Mouse (Mus musculus) C2C12 (cell line): ENCODE measurements around the gene Phlda1. TPM values are rescaled to one million over a fixed set of nuclear protein-coding genes. Genes with fewer than 3 reads are reported as not detected.
A peak's percentile ranks its signal among the peaks of the same experiment; 100 is the strongest.

Experiments
- H3K27me3 ChIP-seq: one replicate; pipeline ENCODE4 v1.6.1; 2011; ENCODE audit not compliant: control insufficient read depth, insufficient read depth, insufficient read length
- H3K36me3 ChIP-seq: one replicate; pipeline ENCODE4 v1.6.1; 2011; ENCODE audit not compliant: control insufficient read depth, insufficient read depth
- H3K4me3 ChIP-seq: one replicate; pipeline ENCODE4 v1.5.1; 2011; ENCODE audit warnings: mild to moderate bottlenecking, control low read depth; ENCODE audit not compliant: poor library complexity, insufficient read depth, severe bottlenecking
- H3K79me2 ChIP-seq: one replicate; pipeline ENCODE4 v1.6.1; 2011; ENCODE audit not compliant: control insufficient read depth, insufficient read depth
- H3K79me3 ChIP-seq: one replicate; pipeline ENCODE4 v1.6.1; 2011; ENCODE audit warnings: low read depth, control low read depth
- H3ac ChIP-seq: one replicate; pipeline ENCODE3; 2011; ENCODE audit warnings: low read depth; ENCODE audit not compliant: control insufficient read depth, insufficient read length
- CEBPB ChIP-seq: IDR thresholded peaks from one replicate; pipeline ENCODE4 v1.6.1; 2011; ENCODE audit warnings: low read depth, mild to moderate bottlenecking, control low read depth, moderate library complexity
- CTCF ChIP-seq: IDR thresholded peaks from one replicate; pipeline ENCODE4 v1.5.1; 2011; ENCODE audit not compliant: control insufficient read depth, insufficient read depth, insufficient read length
- FOSL1 ChIP-seq: IDR thresholded peaks from one replicate; pipeline ENCODE4 v1.8.0; 2011; ENCODE audit warnings: mild to moderate bottlenecking, low read length; ENCODE audit not compliant: poor library complexity, insufficient read depth, severe bottlenecking
- MAX ChIP-seq: IDR thresholded peaks from one replicate; pipeline ENCODE4 v1.6.1; 2011; ENCODE audit warnings: mild to moderate bottlenecking, control low read depth
- MYOD1 ChIP-seq: IDR thresholded peaks from one replicate; pipeline ENCODE4 v1.6.1; 2011; ENCODE audit warnings: low read depth; ENCODE audit not compliant: control insufficient read depth, insufficient read length
- MYOG ChIP-seq: IDR thresholded peaks from one replicate; pipeline ENCODE4 v1.6.1; 2011; ENCODE audit not compliant: control insufficient read depth, insufficient read length; ENCODE audit errors: extremely low read depth
- USF1 ChIP-seq: IDR thresholded peaks from one replicate; pipeline ENCODE4 v1.6.1; 2011; ENCODE audit warnings: low read depth, mild to moderate bottlenecking, control low read depth, moderate library complexity
- polyA plus RNA-seq: library from polyadenylated mRNA; unstranded; fragments of >200 nt; fragmentation: generic; extraction: Trizol; gene quantifications from one replicate; pipeline ENCODE4 v1.2.1, GENCODE M21; 2012; ENCODE audit warnings: missing spikeins

Gene Phlda1
- polyA plus RNA-seq, 1 experiment: 111 TPM

- no peak for TF ChIP-seq CTCF
- TF ChIP-seq MYOG: no peak
- no peak for TF ChIP-seq FOSL1
- TF ChIP-seq MAX: no peak
- no peak for TF ChIP-seq MYOD1
- no peak for TF ChIP-seq CEBPB
- no peak for TF ChIP-seq USF1
- no peak overlapping the region for H3K4me3 ChIP-seq
Observed at GRCm38 (mm10) chr10:111512036-111512568, 6.0 kb downstream of the Phlda1 start.

DNA sequence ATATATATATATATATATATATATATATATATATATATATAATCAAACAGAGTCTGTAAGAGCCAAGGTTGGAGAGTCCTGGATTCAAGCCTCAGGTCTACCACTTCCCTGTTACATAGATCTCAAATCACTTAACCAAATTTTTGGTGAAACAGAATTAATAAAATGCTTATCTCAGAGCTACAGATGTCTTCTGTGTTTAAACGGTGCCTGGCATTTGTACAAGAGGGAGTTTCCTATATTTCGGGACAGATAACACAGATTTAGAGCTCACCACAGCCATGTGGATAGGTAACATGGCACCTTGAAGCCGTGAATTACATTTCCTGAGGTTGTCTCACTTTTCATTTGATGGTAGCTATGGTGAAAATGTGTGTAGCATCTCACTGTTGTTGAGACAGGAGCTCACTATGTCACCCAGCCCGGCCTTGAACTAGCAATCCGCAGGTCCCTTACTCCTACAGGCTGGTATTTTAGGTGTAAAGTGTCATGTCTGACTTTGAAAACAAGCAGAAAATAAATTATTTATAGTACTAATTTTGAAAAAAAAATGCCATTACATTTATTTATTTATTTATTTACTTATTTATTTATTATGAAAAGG, 8.3 kb downstream of the Phlda1 start:
- peaks cover 5% of the 10 kb centered on the region for H3K79me3 ChIP-seq
- H3K27me3 ChIP-seq: no peaks in the 10 kb centered on the region
- no peak overlapping the region for H3ac ChIP-seq
- H3K36me3 ChIP-seq: peaks cover 12% of the 10 kb centered on the region
- TF ChIP-seq MYOD1: no peak
- TF ChIP-seq FOSL1: no peak
- no peak for TF ChIP-seq MYOG
- no peak for TF ChIP-seq CEBPB
- no peak for TF ChIP-seq USF1
- peaks cover 6% of the 10 kb centered on the region for H3K79me2 ChIP-seq
- no peak overlapping the region for H3K4me3 ChIP-seq

More at GRCm38 (mm10) chr10:111512036-111512568, 6.0 kb downstream of the Phlda1 start:
- Histone ChIP-seq H3K79me2 (peaks cover 29% of the 10 kb centered on the region), H3K36me3 (peaks cover 31% of the 10 kb centered on the region), H3K27me3 (no peaks in the 10 kb centered on the region), H3K79me3 (peaks cover 25% of the 10 kb centered on the region), H3ac (no peak overlapping the region)

- H3K4me3 ChIP-seq: peak overlapping the region; percentile 15
- peaks cover 2% of the 10 kb centered on the region for H3K36me3 ChIP-seq
- no peaks in the 10 kb centered on the region for H3K79me3 ChIP-seq
- H3K79me2 ChIP-seq: no peaks in the 10 kb centered on the region
- H3ac ChIP-seq: peak overlapping the region; percentile 52
- TF ChIP-seq MAX (no peak), MYOD1 (no peak), FOSL1 (no peak), CTCF (no peak), MYOG (no peak), CEBPB (no peak), USF1 (no peak)
- no peaks in the 10 kb centered on the region for H3K27me3 ChIP-seq
Observed at GRCm38 (mm10) chr10:111515071-111516010, 9.3 kb downstream of the Phlda1 start.

GRCm38 (mm10) chr10:111516172-111516588, 10.1 kb downstream of the Phlda1 start:
- Histone ChIP-seq H3K27me3 (no peaks in the 10 kb centered on the region), H3ac (no peak overlapping the region), H3K79me2 (no peaks in the 10 kb centered on the region), H3K4me3 (no peak overlapping the region), H3K79me3 (no peaks in the 10 kb centered on the region), H3K36me3 (no peaks in the 10 kb centered on the region)
- TF ChIP-seq FOSL1 (peak; percentile 63), MAX (peak; percentile 92), MYOD1 (peak; percentile 60), CEBPB (no peak)

DNA sequence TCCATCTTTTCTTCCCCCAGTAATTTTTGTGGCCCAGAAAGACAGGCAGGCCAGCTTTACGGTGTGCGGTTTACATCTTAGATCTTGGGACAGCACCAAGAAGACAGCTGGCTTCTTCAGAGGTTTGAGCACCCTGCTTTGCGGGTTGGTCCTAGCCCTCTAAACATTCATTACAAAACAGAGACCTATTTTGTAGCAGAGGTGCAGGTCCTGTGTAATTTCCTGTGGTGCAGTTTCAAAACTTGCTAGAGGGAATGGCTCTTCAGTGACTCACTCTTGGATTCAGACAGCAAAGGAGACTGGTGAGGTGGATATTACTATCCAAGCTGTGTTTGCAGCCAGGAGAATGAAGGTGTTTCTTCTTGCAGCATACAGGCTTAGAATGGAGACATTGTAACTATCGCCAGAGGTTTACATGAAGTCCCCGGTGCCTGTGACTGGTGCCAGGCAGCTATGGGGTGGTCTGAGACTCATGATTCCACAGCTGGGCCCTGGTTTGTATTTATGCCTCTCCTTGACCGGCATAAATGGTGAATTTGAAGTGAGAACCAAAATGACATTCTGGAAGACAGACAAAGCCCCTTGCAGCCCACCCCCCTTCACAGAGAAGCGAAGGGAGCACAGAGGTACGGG, 10.8 kb downstream of the Phlda1 start:
- Histone ChIP-seq H3ac (peak overlapping the region; percentile 43), H3K79me2 (no peaks in the 10 kb centered on the region), H3K79me3 (no peaks in the 10 kb centered on the region), H3K4me3 (no peak overlapping the region), H3K27me3 (no peaks in the 10 kb centered on the region), H3K36me3 (no peaks in the 10 kb centered on the region)
- peak; percentile 26 for TF ChIP-seq MAX
- peak; percentile 60 for TF ChIP-seq CEBPB
- TF ChIP-seq CTCF: no peak
- TF ChIP-seq MYOD1: peak; percentile 61
- TF ChIP-seq FOSL1: no peak
- no peak for TF ChIP-seq MYOG
